Mouse (Mus musculus): ENCODE results near the gene Spred2. TPM values are rescaled to one million over a fixed set of nuclear protein-coding genes. Genes with fewer than 3 reads are reported as not detected.

The Spred2 gene
- polyA plus RNA-seq, 1 experiment from 2014 or later: 8.4 TPM

- Histone ChIP-seq H3K4me1 (replicated peaks; ENCODE audit: control insufficient read depth, insufficient read depth, low read length) (no peaks in the 10 kb centered on the region), H3K4me3 (ENCODE audit: low read depth, low read length) (no peak overlapping the region), H3K27ac (ENCODE audit: low read depth) (no peak overlapping the region), H3K36me3 (ENCODE audit: control insufficient read depth, insufficient read depth, low read length) (peaks cover 75% of the 10 kb centered on the region), H3K9me3 (ENCODE audit: control insufficient read depth, low read length) (peaks cover 40% of the 10 kb centered on the region), H3K9ac (ENCODE audit: low read length) (no peak overlapping the region), H3K27me3 (replicated peaks; ENCODE audit: control insufficient read depth, insufficient read depth, low read length) (no peaks in the 10 kb centered on the region), H3K4me2 (ENCODE audit: low read length) (no peak overlapping the region)
- WGBS: 93% methylated on average over 13 of the region's 13 CpGs
- ATAC-seq (replicated peaks; ENCODE audit: low FRiP score, low TSS enrichment, low read depth) (no peak), DNase-seq (ENCODE audit: low spot score) (no peak)
Observed at GRCm38 (mm10) chr11:20017937-20018336, 93.8 kb downstream of the Spred2 start.

DNA sequence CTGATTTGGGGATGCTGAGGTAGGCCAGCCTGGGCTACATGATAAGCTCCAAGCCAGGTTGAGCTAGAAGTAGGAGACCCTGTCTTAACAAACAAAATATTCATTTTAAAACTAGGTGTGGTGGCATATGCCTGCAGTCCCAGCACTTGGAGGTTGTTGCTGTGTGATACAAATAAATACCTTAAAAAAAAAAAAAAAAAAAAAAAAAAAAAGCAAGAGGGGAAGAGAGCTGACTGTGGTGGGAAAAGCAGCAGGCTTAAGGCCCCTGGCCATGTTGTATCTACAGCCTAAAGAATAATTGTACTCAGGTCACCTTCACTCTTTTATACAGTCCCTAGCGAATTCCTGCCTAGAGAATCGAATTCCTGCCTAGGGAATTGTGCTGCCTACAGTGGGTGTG, 94.7 kb downstream of the Spred2 start:
- no peaks in the 10 kb centered on the region for H3K27me3 ChIP-seq (replicated peaks; ENCODE audit: control insufficient read depth, insufficient read depth, low read length)
- no peak overlapping the region for H3K27ac ChIP-seq (ENCODE audit: low read depth)
- DNase-seq (ENCODE audit: low spot score) (no peak), ATAC-seq (replicated peaks; ENCODE audit: low FRiP score, low TSS enrichment, low read depth) (no peak)
- H3K4me3 ChIP-seq (ENCODE audit: low read depth, low read length): no peak overlapping the region
- no peak overlapping the region for H3K9ac ChIP-seq (ENCODE audit: low read length)
- WGBS: 98% methylated on average over 2 of the region's 2 CpGs
- H3K9me3 ChIP-seq (ENCODE audit: control insufficient read depth, low read length): peaks cover 40% of the 10 kb centered on the region
- H3K4me2 ChIP-seq (ENCODE audit: low read length): no peak overlapping the region
- no peaks in the 10 kb centered on the region for H3K4me1 ChIP-seq (replicated peaks; ENCODE audit: control insufficient read depth, insufficient read depth, low read length)
- H3K36me3 ChIP-seq (ENCODE audit: control insufficient read depth, insufficient read depth, low read length): peaks cover 74% of the 10 kb centered on the region

DNA sequence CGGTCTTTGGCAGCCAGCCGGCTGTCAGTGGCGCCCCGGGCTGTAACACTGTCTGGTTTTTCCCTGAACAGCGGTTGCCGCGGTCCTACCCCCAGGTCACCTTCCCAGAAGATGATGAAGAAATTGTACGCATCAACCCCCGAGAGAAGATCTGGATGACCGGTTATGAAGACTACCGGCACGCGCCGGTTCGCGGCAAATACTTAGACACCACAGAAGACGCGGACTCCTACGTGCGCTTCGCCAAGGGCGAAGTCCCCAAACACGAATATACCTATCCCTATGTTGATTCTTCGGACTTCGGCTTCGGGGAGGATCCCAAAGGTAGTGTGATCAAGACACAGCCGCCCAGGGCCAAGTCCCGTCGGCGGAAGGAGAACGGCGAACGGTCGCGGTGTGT, 96.5 kb downstream of the Spred2 start:
- H3K4me3 ChIP-seq (ENCODE audit: low read depth, low read length): no peak overlapping the region
- H3K27me3 ChIP-seq (replicated peaks; ENCODE audit: control insufficient read depth, insufficient read depth, low read length): no peaks in the 10 kb centered on the region
- 97% methylated on average over 35 of the region's 35 CpGs for WGBS
- no peak overlapping the region for H3K4me2 ChIP-seq (ENCODE audit: low read length)
- H3K27ac ChIP-seq (ENCODE audit: low read depth): no peak overlapping the region
- ATAC-seq (replicated peaks; ENCODE audit: low FRiP score, low TSS enrichment, low read depth) (no peak), DNase-seq (ENCODE audit: low spot score) (peak; percentile 58)
- peaks cover 79% of the 10 kb centered on the region for H3K36me3 ChIP-seq (ENCODE audit: control insufficient read depth, insufficient read depth, low read length)
- no peaks in the 10 kb centered on the region for H3K4me1 ChIP-seq (replicated peaks; ENCODE audit: control insufficient read depth, insufficient read depth, low read length)
- H3K9ac ChIP-seq (ENCODE audit: low read length): no peak overlapping the region
- H3K9me3 ChIP-seq (ENCODE audit: control insufficient read depth, low read length): peaks cover 40% of the 10 kb centered on the region

- DNase-seq (ENCODE audit: low spot score) (no peak), ATAC-seq (replicated peaks; ENCODE audit: low FRiP score, low TSS enrichment, low read depth) (no peak)
- WGBS: 94% methylated on average over 2 of the region's 2 CpGs
- H3K4me1 ChIP-seq (replicated peaks; ENCODE audit: control insufficient read depth, insufficient read depth, low read length): no peaks in the 10 kb centered on the region
- peaks cover 40% of the 10 kb centered on the region for H3K9me3 ChIP-seq (ENCODE audit: control insufficient read depth, low read length)
- peaks cover 68% of the 10 kb centered on the region for H3K36me3 ChIP-seq (ENCODE audit: control insufficient read depth, insufficient read depth, low read length)
- no peak overlapping the region for H3K27ac ChIP-seq (ENCODE audit: low read depth)
- no peak overlapping the region for H3K9ac ChIP-seq (ENCODE audit: low read length)
- no peaks in the 10 kb centered on the region for H3K27me3 ChIP-seq (replicated peaks; ENCODE audit: control insufficient read depth, insufficient read depth, low read length)
- H3K4me2 ChIP-seq (ENCODE audit: low read length): no peak overlapping the region
- H3K4me3 ChIP-seq (ENCODE audit: low read depth, low read length): no peak overlapping the region
Observed at GRCm38 (mm10) chr11:20022462-20022861, 98.3 kb downstream of the Spred2 start.

DNA sequence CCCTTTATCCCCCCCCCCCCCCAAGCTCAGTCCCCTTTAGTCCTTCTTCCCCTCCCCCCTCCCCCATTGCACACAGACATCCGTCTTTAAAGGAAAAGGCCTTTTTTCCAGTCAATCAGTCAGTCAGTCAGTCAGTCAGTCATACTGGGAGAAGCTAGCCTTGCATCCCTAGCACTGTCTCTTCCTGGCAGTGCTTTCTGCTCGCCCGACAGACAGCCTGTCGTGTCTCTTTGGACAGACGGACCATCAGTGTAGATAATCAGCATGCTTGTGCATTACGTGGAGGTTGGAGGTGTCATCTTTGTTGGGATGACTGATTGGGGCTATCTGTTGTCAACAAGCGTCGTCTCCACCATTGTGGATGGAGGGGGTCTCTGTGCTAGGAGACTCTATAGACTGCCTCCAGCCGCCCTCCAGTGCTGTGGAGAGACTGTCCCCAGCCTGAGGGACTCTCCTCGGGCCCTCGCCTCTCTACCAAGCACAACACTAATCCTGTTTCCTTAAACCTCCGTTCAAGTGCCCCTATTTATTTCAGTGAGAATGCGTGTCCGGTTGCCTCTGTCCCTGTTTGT, 98.8 kb downstream of the Spred2 start:
- H3K27me3 ChIP-seq (replicated peaks; ENCODE audit: control insufficient read depth, insufficient read depth, low read length): no peaks in the 10 kb centered on the region
- DNase-seq (ENCODE audit: low spot score): no peak
- H3K4me1 ChIP-seq (replicated peaks; ENCODE audit: control insufficient read depth, insufficient read depth, low read length): no peaks in the 10 kb centered on the region
- peaks cover 64% of the 10 kb centered on the region for H3K36me3 ChIP-seq (ENCODE audit: control insufficient read depth, insufficient read depth, low read length)
- peaks cover 37% of the 10 kb centered on the region for H3K9me3 ChIP-seq (ENCODE audit: control insufficient read depth, low read length)
- no peak for ATAC-seq (replicated peaks; ENCODE audit: low FRiP score, low TSS enrichment, low read depth)
- no peak overlapping the region for H3K4me3 ChIP-seq (ENCODE audit: low read depth, low read length)
- WGBS: 91% methylated on average over 14 of the region's 14 CpGs
- H3K4me2 ChIP-seq (ENCODE audit: low read length): no peak overlapping the region
- H3K9ac ChIP-seq (ENCODE audit: low read length): no peak overlapping the region
- no peak overlapping the region for H3K27ac ChIP-seq (ENCODE audit: low read depth)

GRCm38 (mm10) chr11:20025899-20026298, 101.7 kb downstream of the Spred2 start:
- Histone ChIP-seq H3K27ac (ENCODE audit: low read depth) (no peak overlapping the region), H3K27me3 (replicated peaks; ENCODE audit: control insufficient read depth, insufficient read depth, low read length) (no peaks in the 10 kb centered on the region), H3K4me2 (ENCODE audit: low read length) (no peak overlapping the region), H3K4me1 (replicated peaks; ENCODE audit: control insufficient read depth, insufficient read depth, low read length) (no peaks in the 10 kb centered on the region), H3K4me3 (ENCODE audit: low read depth, low read length) (no peak overlapping the region), H3K9me3 (ENCODE audit: control insufficient read depth, low read length) (peaks cover 8% of the 10 kb centered on the region), H3K9ac (ENCODE audit: low read length) (no peak overlapping the region), H3K36me3 (ENCODE audit: control insufficient read depth, insufficient read depth, low read length) (peaks cover 35% of the 10 kb centered on the region)
- 68% methylated on average over 11 of the region's 11 CpGs for WGBS
- DNase-seq (ENCODE audit: low spot score) (no peak), ATAC-seq (replicated peaks; ENCODE audit: low FRiP score, low TSS enrichment, low read depth) (no peak)

DNA sequence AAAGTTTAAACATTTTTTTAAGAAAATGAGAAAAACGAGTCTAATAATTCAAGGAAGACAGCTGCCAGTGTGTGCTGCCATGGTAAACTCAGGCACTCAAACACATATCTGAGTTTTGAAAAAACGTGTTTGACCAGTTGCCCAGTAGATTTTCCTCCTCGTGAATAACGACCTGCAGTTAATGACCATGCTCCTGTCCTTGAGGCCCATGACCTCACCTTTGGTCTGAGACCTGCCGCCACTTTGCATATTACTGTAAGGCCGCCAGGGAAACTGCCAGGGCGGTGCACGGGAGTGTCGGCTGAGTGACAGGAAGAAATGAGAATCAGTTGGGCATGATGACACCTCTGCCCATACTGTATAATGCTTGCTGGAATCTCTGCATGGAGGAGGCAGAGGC, 103.5 kb downstream of the Spred2 start:
- ATAC-seq (replicated peaks; ENCODE audit: low FRiP score, low TSS enrichment, low read depth): no peak
- no peaks in the 10 kb centered on the region for H3K4me1 ChIP-seq (replicated peaks; ENCODE audit: control insufficient read depth, insufficient read depth, low read length)
- no peak overlapping the region for H3K9ac ChIP-seq (ENCODE audit: low read length)

DNA sequence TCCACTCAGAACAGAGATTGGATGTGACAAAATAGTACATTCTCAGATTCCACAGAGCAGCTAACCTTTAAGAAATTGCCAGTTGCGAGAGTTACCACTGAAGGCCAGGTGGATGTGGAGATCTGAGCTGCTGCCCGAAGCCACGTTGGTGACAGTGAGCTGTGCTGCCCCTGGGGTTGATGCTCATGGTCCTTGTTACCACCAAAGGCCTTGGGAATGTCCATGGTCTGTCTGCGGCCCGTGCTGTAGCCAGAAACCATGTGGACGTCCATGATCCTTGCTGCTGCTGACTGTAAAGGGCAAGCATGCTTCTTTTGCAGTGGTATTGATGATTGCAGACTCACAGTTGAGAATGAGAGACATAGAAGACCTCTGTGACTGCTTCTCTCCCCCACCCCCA, 104.2 kb downstream of the Spred2 start:
- no peak overlapping the region for H3K9ac ChIP-seq (ENCODE audit: low read length)
- ATAC-seq (replicated peaks; ENCODE audit: low FRiP score, low TSS enrichment, low read depth): no peak
- no peak overlapping the region for H3K4me2 ChIP-seq (ENCODE audit: low read length)
- H3K4me3 ChIP-seq (ENCODE audit: low read depth, low read length): no peak overlapping the region
- 87% methylated on average over 6 of the region's 6 CpGs for WGBS
- DNase-seq (ENCODE audit: low spot score): no peak
- H3K27me3 ChIP-seq (replicated peaks; ENCODE audit: control insufficient read depth, insufficient read depth, low read length): no peaks in the 10 kb centered on the region
- peaks cover 16% of the 10 kb centered on the region; the same call in 1 of the 2 replicates for H3K36me3 ChIP-seq (ENCODE audit: control insufficient read depth, insufficient read depth, low read length)
- H3K9me3 ChIP-seq (ENCODE audit: control insufficient read depth, low read length): no peaks in the 10 kb centered on the region
- H3K27ac ChIP-seq (ENCODE audit: low read depth): no peak overlapping the region
- no peaks in the 10 kb centered on the region for H3K4me1 ChIP-seq (replicated peaks; ENCODE audit: control insufficient read depth, insufficient read depth, low read length)

More for the DNA sequence above, 103.5 kb downstream of the Spred2 start:
- peaks cover 22% of the 10 kb centered on the region; the same call in 1 of the 2 replicates for H3K36me3 ChIP-seq (ENCODE audit: control insufficient read depth, insufficient read depth, low read length)
- no peak overlapping the region for H3K27ac ChIP-seq (ENCODE audit: low read depth)
- DNase-seq (ENCODE audit: low spot score): no peak
- H3K9me3 ChIP-seq (ENCODE audit: control insufficient read depth, low read length): no peaks in the 10 kb centered on the region
- WGBS: 71% methylated on average over 9 of the region's 9 CpGs
- H3K4me2 ChIP-seq (ENCODE audit: low read length): no peak overlapping the region
- H3K4me3 ChIP-seq (ENCODE audit: low read depth, low read length): no peak overlapping the region
- no peaks in the 10 kb centered on the region for H3K27me3 ChIP-seq (replicated peaks; ENCODE audit: control insufficient read depth, insufficient read depth, low read length)

- H3K4me2 ChIP-seq (ENCODE audit: low read length): no peak overlapping the region
- no peak for DNase-seq (ENCODE audit: low spot score)
- H3K9ac ChIP-seq (ENCODE audit: low read length): no peak overlapping the region
- H3K9me3 ChIP-seq (ENCODE audit: control insufficient read depth, low read length): no peaks in the 10 kb centered on the region
- H3K4me1 ChIP-seq (replicated peaks; ENCODE audit: control insufficient read depth, insufficient read depth, low read length): no peaks in the 10 kb centered on the region
- no peaks in the 10 kb centered on the region for H3K27me3 ChIP-seq (replicated peaks; ENCODE audit: control insufficient read depth, insufficient read depth, low read length)
- no peak overlapping the region for H3K27ac ChIP-seq (ENCODE audit: low read depth)
- ATAC-seq (replicated peaks; ENCODE audit: low FRiP score, low TSS enrichment, low read depth): no peak
- peaks cover 15% of the 10 kb centered on the region; the same call in 1 of the 2 replicates for H3K36me3 ChIP-seq (ENCODE audit: control insufficient read depth, insufficient read depth, low read length)
- 96% methylated on average over 4 of the region's 4 CpGs for WGBS
- H3K4me3 ChIP-seq (ENCODE audit: low read depth, low read length): no peak overlapping the region
Observed at GRCm38 (mm10) chr11:20029014-20029413, 104.8 kb downstream of the Spred2 start.
